Mouse (Mus musculus): Measurements from ENCODE around the gene Slc39a11. TPM values are rescaled to one million over a fixed set of nuclear protein-coding genes. Genes with fewer than 3 reads are reported as not detected.

Slc39a11 gene
- polyA plus RNA-seq, 3 experiments from 2014 or later, result 12.6 to 17.3 (median 16.9) TPM

GRCm38 (mm10) chr11:113389637-113390036 is 260.2 kb downstream of the Slc39a11 start:
- no peak for ATAC-seq

GRCm38 (mm10) chr11:113382674-113383571 is 267.0 kb downstream of the Slc39a11 start:
- ATAC-seq, result no peak

- no peak for ATAC-seq
These were observed 268.3 kb downstream of the Slc39a11 start for GRCm38 (mm10) chr11:113381550-113381949.

GRCm38 (mm10) chr11:113378867-113379266 is 271.0 kb downstream of the Slc39a11 start:
- ATAC-seq, result no peak

- no peak for ATAC-seq
These were observed 273.8 kb downstream of the Slc39a11 start for GRCm38 (mm10) chr11:113376066-113376465.

DNA sequence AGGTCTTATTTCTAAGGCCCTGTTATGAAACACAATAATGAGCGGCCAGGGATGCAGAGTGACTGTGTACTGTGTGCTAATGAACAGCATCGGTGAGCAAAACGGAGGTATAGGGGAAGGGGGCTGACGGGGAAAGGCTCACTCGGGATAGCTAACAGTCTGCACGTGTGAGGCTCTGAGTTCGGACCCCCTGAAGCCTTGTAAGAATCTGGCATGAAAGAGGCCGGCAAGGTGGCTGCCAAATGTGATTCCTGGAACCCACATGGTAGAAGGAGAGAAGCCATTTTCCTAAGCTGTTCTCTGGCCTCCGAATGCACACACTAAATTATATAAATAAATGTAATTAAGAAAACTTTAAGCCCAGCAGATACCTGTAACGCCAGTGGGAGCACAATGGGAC is 276.0 kb downstream of the Slc39a11 start:
- ATAC-seq, result no peak

GRCm38 (mm10) chr11:113373331-113373730 is 276.5 kb downstream of the Slc39a11 start:
- no peak for ATAC-seq

- ATAC-seq, result no peak
These were observed 281.8 kb downstream of the Slc39a11 start for GRCm38 (mm10) chr11:113368046-113368445.

- ATAC-seq, result no peak
These were observed 283.4 kb downstream of the Slc39a11 start for GRCm38 (mm10) chr11:113366257-113367030.

- ATAC-seq, result no peak
These were observed 286.1 kb downstream of the Slc39a11 start for GRCm38 (mm10) chr11:113363739-113364138.

DNA sequence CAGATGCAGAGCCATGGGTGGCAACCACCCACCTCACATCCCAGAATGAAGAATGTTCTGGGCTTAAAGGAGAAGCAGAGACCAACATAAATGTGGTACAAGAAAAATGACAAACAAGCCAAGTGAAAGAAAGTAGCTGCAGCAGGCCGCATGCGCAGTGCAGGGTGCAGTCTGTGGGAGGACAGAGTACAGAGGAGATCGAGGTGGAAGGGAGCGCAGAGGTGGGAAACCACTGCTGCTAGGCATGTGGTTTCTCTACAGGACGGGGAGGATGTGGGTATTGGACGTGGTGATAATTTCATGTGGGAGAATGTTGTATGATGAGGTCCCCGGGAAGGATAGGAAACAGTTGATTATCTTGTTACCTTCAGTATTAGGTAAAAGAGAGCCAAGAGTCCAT is 287.3 kb downstream of the Slc39a11 start:
- no peak for ATAC-seq

- no peak for ATAC-seq
These were observed 289.6 kb downstream of the Slc39a11 start for GRCm38 (mm10) chr11:113360049-113360835.

DNA sequence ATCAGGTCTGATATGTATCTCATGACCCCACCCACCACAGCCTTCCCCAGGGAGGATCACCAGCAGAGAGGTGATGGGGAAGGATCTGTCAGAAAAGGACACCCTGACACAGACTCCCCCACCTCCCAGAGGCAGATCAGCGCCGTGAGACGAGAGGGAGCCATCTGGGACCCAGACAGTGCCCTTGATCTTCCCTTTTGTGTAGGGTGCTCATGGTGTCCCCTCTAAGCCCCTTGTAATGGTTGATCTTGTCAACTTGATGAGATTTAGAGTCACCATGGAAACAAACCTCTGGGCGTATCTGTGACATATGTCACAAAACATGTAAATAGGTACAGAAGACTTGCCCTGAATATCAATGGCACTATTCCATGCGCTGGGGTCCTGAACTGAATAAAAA is 293.9 kb downstream of the Slc39a11 start:
- ATAC-seq, result no peak

DNA sequence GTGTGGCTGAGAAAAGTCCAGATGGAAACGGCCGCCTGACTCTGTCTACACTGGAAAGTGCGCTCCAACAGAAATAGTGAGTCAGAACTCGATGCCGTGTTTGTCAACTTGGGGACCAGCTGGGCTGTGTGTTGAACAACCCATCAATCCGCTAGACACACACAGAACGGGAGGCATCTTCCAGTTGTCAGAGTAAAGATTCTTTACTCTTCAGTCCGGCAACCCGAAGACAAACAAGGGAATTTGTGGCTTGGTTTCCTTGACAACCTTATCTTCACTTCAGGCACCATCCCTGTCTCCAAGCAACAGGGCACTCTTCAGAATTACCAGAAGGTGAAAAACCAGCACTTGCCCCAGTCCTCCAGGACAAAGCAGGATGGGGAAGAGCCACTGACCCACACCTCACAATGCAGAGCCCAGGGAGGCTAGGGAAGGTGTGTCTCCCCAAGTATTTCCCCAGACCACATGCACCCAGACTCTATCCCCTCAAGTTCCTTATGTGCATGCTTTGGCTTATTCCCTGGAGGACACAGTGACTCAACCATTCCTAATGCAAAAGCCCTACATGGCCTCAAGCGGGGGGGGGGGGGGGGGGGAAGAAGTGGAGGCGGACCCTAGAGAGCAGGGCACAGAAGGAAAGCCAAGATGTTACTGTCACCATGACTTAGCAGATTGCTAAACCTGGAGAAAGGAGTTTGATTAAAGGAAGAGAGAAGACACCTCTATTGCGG is 297.6 kb downstream of the Slc39a11 start:
- no peak for ATAC-seq

DNA sequence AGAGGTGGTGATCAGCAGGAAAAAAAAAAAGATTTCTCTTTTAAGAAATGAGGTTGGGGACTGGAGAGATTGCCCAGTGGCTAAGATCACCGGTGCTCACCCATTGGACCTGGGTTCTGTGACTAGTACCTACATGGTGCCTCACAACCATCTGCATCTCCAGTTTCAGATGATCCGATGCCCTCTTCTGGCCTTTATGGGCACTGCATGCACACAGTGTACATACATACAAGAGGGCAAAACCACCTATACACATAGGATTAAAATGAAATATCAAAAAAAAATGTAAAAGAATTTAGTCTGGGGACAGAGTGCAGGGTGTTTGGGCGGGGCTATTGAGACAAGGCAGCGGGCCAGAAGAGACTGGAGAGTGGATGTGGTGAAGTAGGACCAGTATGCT is 299.3 kb downstream of the Slc39a11 start:
- no peak for ATAC-seq

- ATAC-seq, result no peak
These were observed 302.9 kb downstream of the Slc39a11 start for GRCm38 (mm10) chr11:113346895-113347514.

- no peak for ATAC-seq
These were observed 310.1 kb downstream of the Slc39a11 start for GRCm38 (mm10) chr11:113339770-113340169.

DNA sequence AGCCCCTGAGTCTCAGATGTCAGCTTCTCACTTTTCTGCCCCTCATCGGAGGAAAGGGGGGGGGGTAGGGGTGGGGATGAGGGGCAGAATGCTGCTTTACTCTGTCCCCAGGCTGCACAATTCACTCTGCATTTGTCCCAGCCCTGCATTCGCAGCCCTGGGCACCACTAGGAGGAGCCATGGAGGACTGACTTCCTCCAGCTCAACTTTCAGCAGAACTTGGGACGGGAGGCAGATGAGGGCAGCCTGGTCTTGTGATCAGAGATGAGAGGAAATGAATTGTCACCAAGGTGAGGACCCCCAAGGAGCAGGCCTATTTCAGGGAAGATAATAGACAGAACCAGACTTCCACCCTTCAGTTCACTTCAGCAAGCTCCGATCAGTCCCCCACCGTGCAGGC is 311.3 kb downstream of the Slc39a11 start:
- no peak for ATAC-seq

DNA sequence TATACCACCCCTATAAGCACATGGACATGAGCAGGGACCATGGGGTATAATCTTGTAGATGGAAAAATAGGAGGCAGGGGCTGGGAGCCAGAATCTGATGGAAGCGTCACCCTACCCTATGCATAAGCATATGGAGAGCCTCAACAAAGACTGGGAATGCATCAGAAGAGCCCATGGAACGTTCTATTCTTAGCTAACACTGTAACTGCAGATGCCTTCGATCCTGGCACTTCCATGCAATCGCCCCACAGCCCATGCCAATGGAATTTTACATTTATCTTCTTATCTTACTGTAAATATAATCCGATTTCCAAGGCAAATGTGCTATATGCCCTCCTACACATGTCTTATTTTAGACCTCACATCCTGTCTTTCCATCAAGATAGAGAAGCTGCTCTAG is 314.2 kb downstream of the Slc39a11 start:
- ATAC-seq, result no peak

- no peak for ATAC-seq
These were observed 315.4 kb downstream of the Slc39a11 start for GRCm38 (mm10) chr11:113334444-113334881.

DNA sequence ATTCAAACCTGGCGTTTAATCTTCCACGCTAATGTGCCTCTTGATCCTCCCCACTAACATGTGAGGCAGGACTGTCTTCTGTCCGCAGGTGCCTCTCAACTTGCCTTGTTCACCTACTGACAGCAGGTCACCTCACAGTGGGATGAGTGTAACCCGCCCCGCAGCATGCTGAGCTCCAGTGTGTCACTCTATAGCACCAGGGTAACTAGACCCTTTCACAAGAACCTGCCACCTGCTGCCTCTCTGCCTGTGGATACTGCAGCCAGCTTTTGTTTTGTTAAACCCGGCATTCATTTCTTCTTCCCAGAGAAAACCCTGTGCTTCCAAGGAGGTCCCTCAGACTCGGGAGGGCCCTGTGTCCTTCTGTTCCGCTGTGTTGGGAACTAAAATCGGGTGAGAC is 316.3 kb downstream of the Slc39a11 start:
- no peak for ATAC-seq

Data from inflammation-experienced regulatory T-cells, adult 6 months (primary cell).